Mouse (Mus musculus): Measurements from ENCODE around the gene Tmem206.

DNA sequence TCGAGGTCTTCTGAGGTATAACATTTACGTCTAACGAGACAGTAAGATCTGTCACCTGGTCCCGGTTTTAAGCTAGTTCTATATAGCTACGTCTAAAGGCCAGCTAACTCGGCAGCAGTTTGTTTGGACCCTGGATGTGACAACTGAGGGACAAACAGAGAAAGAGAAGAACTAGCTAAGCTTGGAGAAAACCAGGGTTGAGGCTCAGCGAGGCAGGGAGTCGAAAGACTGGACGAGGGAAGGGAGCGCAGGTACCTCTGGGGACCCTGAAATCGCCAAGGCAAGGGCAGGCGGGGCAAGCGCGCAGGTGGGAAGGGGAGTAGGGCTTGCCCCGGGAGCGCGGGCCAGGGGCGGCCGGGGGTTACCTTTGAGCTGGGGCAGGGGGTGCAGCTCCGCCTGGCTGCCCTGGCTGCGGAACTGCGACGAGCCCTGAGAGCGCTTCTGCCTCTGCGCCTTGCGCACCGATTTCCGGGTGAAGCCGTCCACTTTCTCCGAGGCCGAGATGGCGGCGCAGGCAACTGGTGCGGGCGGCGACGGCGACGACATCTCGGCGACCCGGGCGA, 70.2 kb downstream of the Tmem206 start:
- TF ChIP-seq CTCF (IDR thresholded peaks at IDR 0.05; ENCODE audit: low read depth) (no peak), EP300 (IDR thresholded peaks at IDR 0.05; ENCODE audit: low read depth) (no peak)

Data from liver, embryonic 14.5 days (tissue).